Mouse (Mus musculus) heart, embryonic 10.5 days (tissue): ENCODE measurements around the gene Fcgr2b. TPM values are rescaled to one million over a fixed set of nuclear protein-coding genes. Genes with fewer than 3 reads are reported as not detected.

Source experiments
- DNase-seq: peaks from one replicate; pipeline ENCODE4 v3.0.0-alpha.2; 2017; ENCODE audit warnings: low spot score
- H3K27ac ChIP-seq: fragments of 300-500 bp; sonication (generic); 2 replicates; pipeline ENCODE4 v1.5.1; 2016; ENCODE audit warnings: mild to moderate bottlenecking
- H3K27me3 ChIP-seq: fragments of 300-500 bp; sonication (generic); 2 replicates; pipeline ENCODE4 v1.6.1; 2016; ENCODE audit warnings: mild to moderate bottlenecking; ENCODE audit not compliant: poor library complexity, insufficient read depth, severe bottlenecking
- H3K36me3 ChIP-seq: fragments of 300-500 bp; sonication (generic); 2 replicates; pipeline ENCODE4 v1.6.1; 2016; ENCODE audit warnings: mild to moderate bottlenecking, moderate library complexity
- H3K4me1 ChIP-seq: fragments of 300-500 bp; sonication (generic); 2 replicates; pipeline ENCODE4 v1.6.1; 2016; ENCODE audit warnings: mild to moderate bottlenecking
- H3K4me3 ChIP-seq: fragments of 300-500 bp; sonication (generic); 2 replicates; pipeline ENCODE4 v1.5.1; 2016; ENCODE audit warnings: mild to moderate bottlenecking, moderate library complexity
- H3K9me3 ChIP-seq: fragments of 300-500 bp; sonication (generic); 2 replicates; pipeline ENCODE4 v1.6.1; 2016; ENCODE audit warnings: mild to moderate bottlenecking, moderate library complexity
- WGBS: fragments of 180-500 bp; shearing (Covaris S2); methylation state at CpG from one replicate; pipeline ENCODE4 v1.1.7; 2016; 5-methylcytosine and 5-hydroxymethylcytosine counted together
- polyA plus RNA-seq: library from polyadenylated mRNA; unstranded; fragments of >200 nt; fragmentation: Nextera tagmentation; extraction: Ambion mirVana; gene quantifications from 2 replicates; pipeline ENCODE4 v1.2.1, GENCODE M21; 2016

The Fcgr2b gene
- not detected in 2 replicates for polyA plus RNA-seq

GRCm38 (mm10) chr1:170976447-170976846 lies at the start of gene Fcgr2b:
Gene Fcgr2b (minus strand): TSS chr1:170976547.
- H3K9me3 ChIP-seq: no peaks in the 10 kb centered on the region
- no peaks in the 10 kb centered on the region for H3K4me1 ChIP-seq
- WGBS: 78% methylated on average over 5 of the region's 5 CpGs
- no peak within 1 kb of the TSS for H3K4me3 ChIP-seq
- DNase-seq: no peak
- no peak within 1 kb of the TSS for H3K27ac ChIP-seq
- H3K36me3 ChIP-seq: no peaks in the 10 kb centered on the region
- no peaks in the 10 kb centered on the region for H3K27me3 ChIP-seq

DNA sequence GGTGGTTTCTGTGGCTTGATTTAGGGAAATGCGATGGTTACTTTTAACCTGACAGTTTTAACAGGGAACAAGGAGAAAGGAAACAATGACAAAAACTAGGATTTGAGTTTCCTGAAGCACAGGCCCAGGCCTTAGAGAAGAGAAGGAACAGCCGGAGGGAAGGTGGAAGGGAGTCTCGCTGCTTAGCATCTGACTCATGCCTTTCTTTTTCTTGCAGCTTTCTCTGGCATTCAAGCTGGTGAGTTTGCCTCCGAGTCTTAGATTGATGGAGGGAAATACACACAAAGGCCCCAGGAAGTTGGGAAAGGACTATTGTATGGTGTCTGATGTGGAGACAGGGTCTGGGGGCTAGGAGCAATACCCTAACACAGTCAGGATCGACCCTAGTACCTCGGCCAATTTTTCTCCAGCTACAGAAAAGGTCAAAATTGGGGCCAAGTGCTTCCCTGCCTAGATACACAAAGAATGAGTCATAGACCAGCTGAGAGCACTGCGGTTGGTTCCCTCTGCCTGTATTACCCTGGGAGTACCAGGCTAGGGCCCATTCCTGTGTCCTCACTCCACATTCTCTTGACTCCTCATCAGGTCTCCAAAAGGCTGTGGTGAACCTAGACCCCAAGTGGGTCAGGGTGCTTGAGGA lies 43.1 kb upstream of the Fcgr2b start:
- WGBS: 76% methylated on average over 7 of the region's 7 CpGs
- H3K27ac ChIP-seq: no peak overlapping the region
- no peak for DNase-seq
- H3K4me3 ChIP-seq: no peak overlapping the region
- H3K9me3 ChIP-seq: no peaks in the 10 kb centered on the region
- H3K27me3 ChIP-seq: no peaks in the 10 kb centered on the region; the same call in 1 of the 2 replicates
- no peaks in the 10 kb centered on the region for H3K4me1 ChIP-seq
- H3K36me3 ChIP-seq: no peaks in the 10 kb centered on the region

DNA sequence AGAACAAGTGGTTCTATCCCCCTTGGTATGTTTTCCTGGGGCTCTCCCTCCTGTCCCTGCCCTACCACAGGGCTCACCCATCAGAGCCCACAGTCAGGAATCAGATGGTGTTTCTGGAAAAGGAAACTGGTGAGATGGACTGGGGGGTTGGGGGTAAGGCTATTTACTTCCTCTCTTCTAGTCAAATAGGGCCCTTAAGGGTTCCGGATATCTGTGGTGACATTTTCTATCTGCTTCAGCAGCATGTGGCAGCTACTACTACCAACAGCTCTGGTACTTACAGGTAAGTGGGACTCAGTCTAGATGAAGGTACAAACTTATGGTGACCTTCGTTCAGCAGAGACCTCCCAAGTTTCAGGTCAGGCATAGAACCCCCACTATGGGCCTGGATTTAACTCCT lies 42.4 kb upstream of the Fcgr2b start, which contains the start of gene Fcgr4:
Gene Fcgr4, plus strand, starts transcription at position 184 of the 400 bp plus-strand sequence.
- Histone ChIP-seq H3K36me3 (no peaks in the 10 kb centered on the region), H3K4me1 (no peaks in the 10 kb centered on the region), H3K27me3 (no peaks in the 10 kb centered on the region; the same call in 1 of the 2 replicates), H3K27ac (no peak within 1 kb of the TSS), H3K9me3 (no peaks in the 10 kb centered on the region), H3K4me3 (no peak within 1 kb of the TSS)
- WGBS: 81% methylated on average over 2 of the region's 2 CpGs
- DNase-seq: no peak

DNA sequence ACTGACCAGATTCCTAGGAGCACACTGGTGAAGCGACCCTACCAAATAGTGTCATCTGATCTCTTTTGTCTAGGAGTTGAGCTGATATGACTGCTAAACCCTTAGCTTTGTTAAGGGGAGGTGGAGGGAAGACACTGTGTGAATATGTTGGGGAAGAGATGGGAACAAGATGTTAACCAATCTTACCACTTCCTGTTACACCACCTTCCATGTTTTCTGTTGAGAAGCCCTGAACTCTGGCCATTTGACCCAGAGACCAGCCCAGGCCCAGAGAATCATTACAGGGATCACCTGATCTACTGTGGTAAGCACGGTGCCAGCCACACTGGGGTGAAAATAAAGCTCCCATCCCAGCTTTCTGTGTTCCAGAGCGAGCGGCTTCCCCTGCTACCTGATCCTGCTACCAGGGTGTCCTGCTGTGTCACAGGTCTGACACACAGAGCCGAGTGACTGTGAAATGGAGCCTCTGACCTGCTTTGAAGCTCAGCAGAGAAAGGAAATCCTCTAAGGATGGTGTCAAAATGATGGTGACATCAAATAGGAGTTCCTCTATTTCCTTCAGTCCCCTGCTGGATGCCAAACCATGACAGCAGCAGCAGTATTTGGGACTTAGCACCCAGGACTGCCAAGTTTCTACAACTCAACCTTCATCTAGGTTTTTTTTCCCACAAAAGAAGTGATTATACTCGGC lies 41.3 kb upstream of the Fcgr2b start:
- no peaks in the 10 kb centered on the region for H3K36me3 ChIP-seq
- no peak overlapping the region for H3K27ac ChIP-seq
- WGBS: 37% methylated on average over 6 of the region's 6 CpGs
- H3K27me3 ChIP-seq: no peaks in the 10 kb centered on the region; the same call in 1 of the 2 replicates
- H3K9me3 ChIP-seq: no peaks in the 10 kb centered on the region
- no peak overlapping the region for H3K4me3 ChIP-seq
- DNase-seq: no peak
- H3K4me1 ChIP-seq: no peaks in the 10 kb centered on the region

- DNase-seq: no peak
- H3K27ac ChIP-seq: no peak overlapping the region
- no peaks in the 10 kb centered on the region; the same call in 1 of the 2 replicates for H3K27me3 ChIP-seq
- no peaks in the 10 kb centered on the region for H3K4me1 ChIP-seq
- no peaks in the 10 kb centered on the region for H3K36me3 ChIP-seq
- 65% methylated on average over 6 of the region's 6 CpGs for WGBS
- H3K9me3 ChIP-seq: no peaks in the 10 kb centered on the region
- H3K4me3 ChIP-seq: no peak overlapping the region
Measured at GRCm38 (mm10) chr1:171016676-171017356, 40.5 kb upstream of the Fcgr2b start.

DNA sequence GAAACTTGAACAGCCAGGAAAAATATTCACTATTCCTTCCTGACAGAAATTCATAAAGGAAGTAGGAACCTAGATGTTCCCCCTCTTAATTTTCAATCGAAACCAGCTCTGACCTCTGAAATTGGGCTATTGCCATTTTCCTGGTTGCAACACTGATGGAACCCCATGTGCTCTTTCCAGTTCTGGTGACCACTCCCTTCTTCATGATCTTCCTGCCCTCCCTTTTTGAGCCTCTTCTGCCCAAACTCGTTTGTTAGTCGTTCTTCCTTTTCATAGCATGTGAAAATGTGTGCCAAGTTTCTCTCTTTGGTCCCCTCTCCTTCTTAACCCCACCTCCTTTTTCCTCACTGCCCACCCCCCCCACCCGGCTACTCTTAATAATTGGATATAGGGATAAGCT lies 35.4 kb upstream of the Fcgr2b start:
- Histone ChIP-seq H3K27ac (no peak overlapping the region), H3K9me3 (no peaks in the 10 kb centered on the region), H3K27me3 (no peaks in the 10 kb centered on the region), H3K4me1 (no peaks in the 10 kb centered on the region), H3K36me3 (no peaks in the 10 kb centered on the region), H3K4me3 (no peak overlapping the region)
- WGBS: 68% methylated on average over 4 of the region's 4 CpGs
- no peak for DNase-seq

- H3K4me1 ChIP-seq: no peaks in the 10 kb centered on the region
Measured at GRCm38 (mm10) chr1:171006905-171007304, 30.6 kb upstream of the Fcgr2b start.

DNA sequence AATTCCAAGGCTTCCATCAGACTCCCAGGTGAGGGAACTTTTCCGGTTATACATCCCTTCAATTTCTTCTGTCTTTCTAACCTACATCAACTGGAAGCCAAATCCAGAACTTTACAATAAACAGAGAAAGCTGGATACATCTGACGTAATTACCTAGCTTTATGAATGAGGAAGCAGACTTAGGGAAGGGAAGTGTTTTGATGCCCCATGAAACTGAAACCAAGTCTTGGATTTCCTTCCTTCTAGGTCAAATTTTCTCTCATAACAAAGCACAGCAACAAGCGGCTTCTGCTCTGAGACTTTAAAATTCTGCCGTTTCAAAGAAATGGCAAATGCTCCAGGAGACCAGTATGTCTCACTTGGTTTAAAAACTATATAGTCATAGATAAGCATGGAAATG lies 30.0 kb upstream of the Fcgr2b start:
- no peak overlapping the region for H3K27ac ChIP-seq
- 84% methylated on average over 4 of the region's 4 CpGs for WGBS

More at GRCm38 (mm10) chr1:171006905-171007304, 30.6 kb upstream of the Fcgr2b start:
- H3K27me3 ChIP-seq: no peaks in the 10 kb centered on the region
- H3K27ac ChIP-seq: no peak overlapping the region
- no peaks in the 10 kb centered on the region for H3K9me3 ChIP-seq
- 76% methylated on average over 2 of the region's 2 CpGs for WGBS
- DNase-seq: no peak
- no peaks in the 10 kb centered on the region for H3K36me3 ChIP-seq
- no peak overlapping the region for H3K4me3 ChIP-seq

GRCm38 (mm10) chr1:171005586-171005985 lies 29.2 kb upstream of the Fcgr2b start:
- DNase-seq: no peak
- Histone ChIP-seq H3K27ac (no peak overlapping the region), H3K4me1 (no peaks in the 10 kb centered on the region), H3K9me3 (no peaks in the 10 kb centered on the region), H3K36me3 (no peaks in the 10 kb centered on the region), H3K27me3 (no peaks in the 10 kb centered on the region), H3K4me3 (no peak overlapping the region)

More for the DNA sequence above, 30.0 kb upstream of the Fcgr2b start:
- Histone ChIP-seq H3K4me1 (no peaks in the 10 kb centered on the region), H3K4me3 (no peak overlapping the region), H3K9me3 (no peaks in the 10 kb centered on the region), H3K27me3 (no peaks in the 10 kb centered on the region), H3K36me3 (no peaks in the 10 kb centered on the region)
- DNase-seq: no peak

DNA sequence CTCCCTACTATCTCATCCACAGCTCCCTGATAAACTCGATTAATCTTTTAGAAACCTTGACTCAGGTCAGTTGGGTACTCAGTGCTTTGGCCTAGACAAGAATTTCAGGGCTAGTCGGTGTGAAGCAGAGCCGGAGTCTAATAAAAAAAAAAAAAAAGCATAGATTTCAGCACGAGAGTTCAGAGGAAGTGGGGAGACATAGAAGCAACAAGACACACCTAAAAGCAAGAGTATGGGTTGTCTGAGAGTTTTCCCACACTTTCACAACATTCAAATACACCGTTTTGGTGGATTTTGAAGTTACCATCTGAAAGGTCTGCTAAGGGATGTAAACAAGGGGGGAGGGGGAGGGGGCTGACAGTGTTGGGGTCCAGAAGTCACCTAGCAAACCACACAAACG lies 28.7 kb upstream of the Fcgr2b start:
- no peaks in the 10 kb centered on the region for H3K36me3 ChIP-seq
- H3K4me1 ChIP-seq: no peaks in the 10 kb centered on the region
- no peaks in the 10 kb centered on the region for H3K27me3 ChIP-seq
- H3K4me3 ChIP-seq: no peak overlapping the region
- no peaks in the 10 kb centered on the region for H3K9me3 ChIP-seq
- WGBS: 58% methylated on average over 6 of the region's 6 CpGs
- no peak for DNase-seq
- H3K27ac ChIP-seq: no peak overlapping the region

GRCm38 (mm10) chr1:170999811-171000210 lies 23.5 kb upstream of the Fcgr2b start:
- peaks cover 5% of the 10 kb centered on the region; the same call in 1 of the 2 replicates for H3K4me1 ChIP-seq
- H3K4me3 ChIP-seq: no peak overlapping the region
- no peaks in the 10 kb centered on the region for H3K27me3 ChIP-seq
- DNase-seq: no peak
- no peak overlapping the region for H3K27ac ChIP-seq
- no peaks in the 10 kb centered on the region for H3K36me3 ChIP-seq
- no peaks in the 10 kb centered on the region for H3K9me3 ChIP-seq

GRCm38 (mm10) chr1:170997756-170998655 lies 21.7 kb upstream of the Fcgr2b start:
- Histone ChIP-seq H3K4me3 (peak overlapping the region; percentile 40), H3K9me3 (no peaks in the 10 kb centered on the region), H3K27me3 (no peaks in the 10 kb centered on the region), H3K27ac (no peak overlapping the region), H3K4me1 (peaks cover 5% of the 10 kb centered on the region; the same call in 1 of the 2 replicates), H3K36me3 (no peaks in the 10 kb centered on the region)
- 51% methylated on average over 21 of the region's 21 CpGs for WGBS
- no peak for DNase-seq
